Mouse (Mus musculus): ENCODE measurements around the gene Ryr2. TPM values are rescaled to one million over a fixed set of nuclear protein-coding genes. Genes with fewer than 3 reads are reported as not detected.

Gene Ryr2
- polyA plus RNA-seq, 2 experiments: 0.37 to 0.79 TPM

- H3K9me3 ChIP-seq (ENCODE audit: control insufficient read depth, low read length): no peaks in the 10 kb centered on the region
- no peak overlapping the region for H3K9ac ChIP-seq (ENCODE audit: low read depth, low read length, severe bottlenecking)
- H3K4me2 ChIP-seq (replicated peaks; ENCODE audit: low read depth, low read length, severe bottlenecking): no peak overlapping the region
- WGBS: 90% methylated on average over 3 of the region's 3 CpGs
- DNase-seq (ENCODE audit: low spot score) (no peak), ATAC-seq (ENCODE audit: low FRiP score, low read depth) (no peak)
- H3K36me3 ChIP-seq (ENCODE audit: control insufficient read depth, insufficient read depth, low read length): no peaks in the 10 kb centered on the region
- no peak for TF ChIP-seq POLR2A (IDR thresholded peaks at IDR 0.05; ENCODE audit: borderline replicate concordance, extremely low read depth, insufficient read depth, insufficient read length)
- no peaks in the 10 kb centered on the region for H3K4me1 ChIP-seq (ENCODE audit: control insufficient read depth, insufficient read depth, low read length)
- H3K4me3 ChIP-seq (replicated peaks; ENCODE audit: low read length): no peak overlapping the region
- H3K27ac ChIP-seq (replicated peaks; ENCODE audit: low read depth, low read length): no peak overlapping the region
- no peaks in the 10 kb centered on the region for H3K27me3 ChIP-seq (ENCODE audit: control insufficient read depth, insufficient read depth, low read length)
These were observed 405.0 kb downstream of the Ryr2 start for GRCm38 (mm10) chr13:11701721-11702120.

- Histone ChIP-seq H3K4me1 (ENCODE audit: control insufficient read depth, insufficient read depth, low read length) (no peaks in the 10 kb centered on the region), H3K27me3 (ENCODE audit: control insufficient read depth, insufficient read depth, low read length) (no peaks in the 10 kb centered on the region), H3K9ac (ENCODE audit: low read depth, low read length, severe bottlenecking) (no peak overlapping the region), H3K4me3 (replicated peaks; ENCODE audit: low read length) (no peak overlapping the region), H3K4me2 (replicated peaks; ENCODE audit: low read depth, low read length, severe bottlenecking) (no peak overlapping the region), H3K36me3 (ENCODE audit: control insufficient read depth, insufficient read depth, low read length) (no peaks in the 10 kb centered on the region), H3K9me3 (ENCODE audit: control insufficient read depth, low read length) (no peaks in the 10 kb centered on the region), H3K27ac (replicated peaks; ENCODE audit: low read depth, low read length) (no peak overlapping the region)
- DNase-seq (ENCODE audit: low spot score) (no peak), ATAC-seq (ENCODE audit: low FRiP score, low read depth) (no peak)
- TF ChIP-seq POLR2A (IDR thresholded peaks at IDR 0.05; ENCODE audit: borderline replicate concordance, extremely low read depth, insufficient read depth, insufficient read length): no peak
- WGBS: 87% methylated on average over 1 of the region's 1 CpGs
These were observed 410.2 kb downstream of the Ryr2 start for GRCm38 (mm10) chr13:11696496-11696895.

- 74% methylated on average over 4 of the region's 4 CpGs for WGBS
- no peak overlapping the region for H3K4me3 ChIP-seq (replicated peaks; ENCODE audit: low read length)
- DNase-seq (ENCODE audit: low spot score): no peak
These were observed 424.9 kb downstream of the Ryr2 start for GRCm38 (mm10) chr13:11681802-11682201.

GRCm38 (mm10) chr13:11662815-11663214, 443.9 kb downstream of the Ryr2 start:
- TF ChIP-seq POLR2A (IDR thresholded peaks at IDR 0.05; ENCODE audit: borderline replicate concordance, extremely low read depth, insufficient read depth, insufficient read length): no peak
- no peak for ATAC-seq (ENCODE audit: low FRiP score, low read depth)

More at GRCm38 (mm10) chr13:11681802-11682201, 424.9 kb downstream of the Ryr2 start:
- Histone ChIP-seq H3K9ac (ENCODE audit: low read depth, low read length, severe bottlenecking) (no peak overlapping the region), H3K36me3 (ENCODE audit: control insufficient read depth, insufficient read depth, low read length) (no peaks in the 10 kb centered on the region), H3K9me3 (ENCODE audit: control insufficient read depth, low read length) (no peaks in the 10 kb centered on the region), H3K4me2 (replicated peaks; ENCODE audit: low read depth, low read length, severe bottlenecking) (no peak overlapping the region), H3K27me3 (ENCODE audit: control insufficient read depth, insufficient read depth, low read length) (no peaks in the 10 kb centered on the region), H3K4me1 (ENCODE audit: control insufficient read depth, insufficient read depth, low read length) (no peaks in the 10 kb centered on the region), H3K27ac (replicated peaks; ENCODE audit: low read depth, low read length) (no peak overlapping the region)
- no peak for TF ChIP-seq POLR2A (IDR thresholded peaks at IDR 0.05; ENCODE audit: borderline replicate concordance, extremely low read depth, insufficient read depth, insufficient read length)
- no peak for ATAC-seq (ENCODE audit: low FRiP score, low read depth)

GRCm38 (mm10) chr13:11644846-11645245, 461.9 kb downstream of the Ryr2 start:
- TF ChIP-seq POLR2A (IDR thresholded peaks at IDR 0.05; ENCODE audit: borderline replicate concordance, extremely low read depth, insufficient read depth, insufficient read length): no peak
- no peaks in the 10 kb centered on the region for H3K36me3 ChIP-seq (ENCODE audit: control insufficient read depth, insufficient read depth, low read length)
- no peak overlapping the region for H3K9ac ChIP-seq (ENCODE audit: low read depth, low read length, severe bottlenecking)
- DNase-seq (ENCODE audit: low spot score) (no peak), ATAC-seq (ENCODE audit: low FRiP score, low read depth) (no peak)
- H3K9me3 ChIP-seq (ENCODE audit: control insufficient read depth, low read length): no peaks in the 10 kb centered on the region
- 86% methylated on average over 1 of the region's 1 CpGs for WGBS
- no peak overlapping the region for H3K4me2 ChIP-seq (replicated peaks; ENCODE audit: low read depth, low read length, severe bottlenecking)
- H3K4me1 ChIP-seq (ENCODE audit: control insufficient read depth, insufficient read depth, low read length): no peaks in the 10 kb centered on the region
- H3K27me3 ChIP-seq (ENCODE audit: control insufficient read depth, insufficient read depth, low read length): no peaks in the 10 kb centered on the region
- no peak overlapping the region for H3K4me3 ChIP-seq (replicated peaks; ENCODE audit: low read length)
- H3K27ac ChIP-seq (replicated peaks; ENCODE audit: low read depth, low read length): no peak overlapping the region

More at GRCm38 (mm10) chr13:11662815-11663214, 443.9 kb downstream of the Ryr2 start:
- Histone ChIP-seq H3K4me2 (replicated peaks; ENCODE audit: low read depth, low read length, severe bottlenecking) (no peak overlapping the region), H3K4me1 (ENCODE audit: control insufficient read depth, insufficient read depth, low read length) (no peaks in the 10 kb centered on the region), H3K27ac (replicated peaks; ENCODE audit: low read depth, low read length) (no peak overlapping the region), H3K4me3 (replicated peaks; ENCODE audit: low read length) (no peak overlapping the region), H3K36me3 (ENCODE audit: control insufficient read depth, insufficient read depth, low read length) (no peaks in the 10 kb centered on the region), H3K27me3 (ENCODE audit: control insufficient read depth, insufficient read depth, low read length) (no peaks in the 10 kb centered on the region), H3K9ac (ENCODE audit: low read depth, low read length, severe bottlenecking) (no peak overlapping the region), H3K9me3 (ENCODE audit: control insufficient read depth, low read length) (no peaks in the 10 kb centered on the region)
- no peak for DNase-seq (ENCODE audit: low spot score)

GRCm38 (mm10) chr13:11636383-11636782, 470.4 kb downstream of the Ryr2 start:
- WGBS: 87% methylated on average over 5 of the region's 5 CpGs
- ATAC-seq (ENCODE audit: low FRiP score, low read depth) (no peak), DNase-seq (ENCODE audit: low spot score) (no peak)
- Histone ChIP-seq H3K4me3 (replicated peaks; ENCODE audit: low read length) (no peak overlapping the region), H3K9me3 (ENCODE audit: control insufficient read depth, low read length) (no peaks in the 10 kb centered on the region), H3K27me3 (ENCODE audit: control insufficient read depth, insufficient read depth, low read length) (no peaks in the 10 kb centered on the region), H3K27ac (replicated peaks; ENCODE audit: low read depth, low read length) (no peak overlapping the region), H3K36me3 (ENCODE audit: control insufficient read depth, insufficient read depth, low read length) (no peaks in the 10 kb centered on the region), H3K9ac (ENCODE audit: low read depth, low read length, severe bottlenecking) (no peak overlapping the region), H3K4me1 (ENCODE audit: control insufficient read depth, insufficient read depth, low read length) (no peaks in the 10 kb centered on the region), H3K4me2 (replicated peaks; ENCODE audit: low read depth, low read length, severe bottlenecking) (no peak overlapping the region)
- no peak for TF ChIP-seq POLR2A (IDR thresholded peaks at IDR 0.05; ENCODE audit: borderline replicate concordance, extremely low read depth, insufficient read depth, insufficient read length)

All from limb, embryonic 14.5 days (tissue).